Mouse (Mus musculus) brain, embryonic 14.5 days (tissue): ENCODE data around the gene Wnk1.

Experiments
- CTCF ChIP-seq: fragments of 200-500 bp; IDR thresholded peaks from 2 replicates; pipeline ENCODE4 v1.5.1; 2012; ENCODE audit warnings: inconsistent platforms, mild to moderate bottlenecking, moderate library complexity, borderline replicate concordance; ENCODE audit not compliant: insufficient read depth, insufficient read length; ENCODE audit errors: extremely low read depth
- POLR2A ChIP-seq: fragments of 200-500 bp; IDR thresholded peaks from 2 replicates; pipeline ENCODE4 v1.6.1; 2012; ENCODE audit warnings: mild to moderate bottlenecking, inconsistent platforms, borderline replicate concordance; ENCODE audit not compliant: poor library complexity, insufficient read depth, insufficient read length, severe bottlenecking; ENCODE audit errors: extremely low read depth

- TF ChIP-seq CTCF: no peak
- TF ChIP-seq POLR2A: no peak
Measured at GRCm38 (mm10) chr6:120011001-120011400, 27.5 kb downstream of the Wnk1 start.
